Mouse (Mus musculus) spleen, postnatal 14 days (tissue): Measurements from ENCODE around the gene Ppp6r1.

Experiments used
- DNase-seq, 2 experiments: peaks; one replicate each; pipeline ENCODE4 v3.0.0; 2021 to 2022; ENCODE audit warnings: low spot score in 2 of 2

The Ppp6r1 gene

GRCm38 (mm10) chr7:4657521-4658127 lies 1.2 kb downstream of the Ppp6r1 start:
- no peak for DNase-seq

- DNase-seq: no peak
Observed at GRCm38 (mm10) chr7:4656818-4657217, 2.0 kb downstream of the Ppp6r1 start.

- DNase-seq: no peak
Observed at GRCm38 (mm10) chr7:4655916-4656315, 2.9 kb downstream of the Ppp6r1 start.

- no peak for DNase-seq
Observed at GRCm38 (mm10) chr7:4655393-4655792, 3.4 kb downstream of the Ppp6r1 start.

- DNase-seq: no peak
Observed at GRCm38 (mm10) chr7:4654221-4654620, 4.6 kb downstream of the Ppp6r1 start.

- DNase-seq: peak in 1 of 2 experiments; percentile 53
Observed at GRCm38 (mm10) chr7:4653780-4654179, 5.0 kb downstream of the Ppp6r1 start.

- DNase-seq: no peak
Observed at GRCm38 (mm10) chr7:4653351-4653750, 5.5 kb downstream of the Ppp6r1 start.

GRCm38 (mm10) chr7:4652726-4653125 lies 6.1 kb downstream of the Ppp6r1 start:
- no peak for DNase-seq

- no peak for DNase-seq
Observed at GRCm38 (mm10) chr7:4651581-4651980, 7.2 kb downstream of the Ppp6r1 start.

- DNase-seq: no peak
Observed at GRCm38 (mm10) chr7:4647992-4648391, 10.8 kb downstream of the Ppp6r1 start.

GRCm38 (mm10) chr7:4647291-4647690 lies 11.5 kb downstream of the Ppp6r1 start:
- no peak for DNase-seq

GRCm38 (mm10) chr7:4646806-4647205 lies 12.0 kb downstream of the Ppp6r1 start:
- no peak for DNase-seq

- no peak for DNase-seq
Observed at GRCm38 (mm10) chr7:4643225-4643624, 15.6 kb downstream of the Ppp6r1 start.

- no peak for DNase-seq
Observed at GRCm38 (mm10) chr7:4641956-4642355, 16.9 kb downstream of the Ppp6r1 start.

- no peak for DNase-seq
Observed at GRCm38 (mm10) chr7:4641155-4641554, 17.7 kb downstream of the Ppp6r1 start.

GRCm38 (mm10) chr7:4636179-4636578 lies 22.6 kb downstream of the Ppp6r1 start:
- no peak for DNase-seq

- peak in 1 of 2 experiments; percentile 33 for DNase-seq
Observed at GRCm38 (mm10) chr7:4631031-4631430, 27.8 kb downstream of the Ppp6r1 start, which contains the start of gene Tmem86b. Tmem86b (minus strand) TSS chr7:4631422.

- DNase-seq: peak; percentile 35 to 45
Observed at GRCm38 (mm10) chr7:4630198-4630597, 28.6 kb downstream of the Ppp6r1 start.

- no peak for DNase-seq
Observed at GRCm38 (mm10) chr7:4629586-4629985, 29.2 kb downstream of the Ppp6r1 start.

GRCm38 (mm10) chr7:4625928-4626327 lies 32.9 kb downstream of the Ppp6r1 start:
- no peak for DNase-seq

GRCm38 (mm10) chr7:4624343-4624742 lies 34.5 kb downstream of the Ppp6r1 start:
- DNase-seq: no peak

- peak; percentile 48 to 64 for DNase-seq
Observed at GRCm38 (mm10) chr7:4623544-4624189, 35.2 kb downstream of the Ppp6r1 start.

- DNase-seq: peak in 1 of 2 experiments; percentile 36
Observed at GRCm38 (mm10) chr7:4619979-4620378, 38.8 kb downstream of the Ppp6r1 start.
